Mouse (Mus musculus) liver, postnatal 0 days (tissue): ENCODE measurements around the gene Mamdc4.

Experiments used
- CTCF ChIP-seq: sonication (generic); IDR thresholded peaks from 2 replicates; pipeline ENCODE4 v1.5.1; 2016; ENCODE audit warnings: antibody characterized with exemption, low read depth
- EP300 ChIP-seq: IDR thresholded peaks from 2 replicates; pipeline ENCODE4 v1.6.1; 2016; ENCODE audit warnings: antibody characterized with exemption, low read depth, mild to moderate bottlenecking

GRCm38 (mm10) chr2:25596765-25597510 lies 22.3 kb upstream of the Mamdc4 start:
- no peak for TF ChIP-seq CTCF
- TF ChIP-seq EP300: no peak
